Mouse (Mus musculus) kidney, embryonic 16.5 days (tissue): ENCODE results near the gene Bik. TPM values are rescaled to one million over a fixed set of nuclear protein-coding genes. Genes with fewer than 3 reads are reported as not detected.

ENCODE experiments used
- ATAC-seq: fragments of 200-750 bp; cut with Nextera tagmentation; 2 replicates; pipeline ENCODE4 v1.8.0; 2017; ENCODE audit warnings: moderate TSS enrichment; ENCODE audit not compliant: low FRiP score, low TSS enrichment
- H3K27ac ChIP-seq: fragments of 300-500 bp; sonication (generic); 2 replicates; pipeline ENCODE4 v1.5.1; 2014; ENCODE audit warnings: low read length
- H3K27me3 ChIP-seq: fragments of 300-500 bp; sonication (generic); 2 replicates; pipeline ENCODE4 v1.6.1; 2014; ENCODE audit warnings: low read length, control low read depth, mixed read lengths; ENCODE audit not compliant: insufficient read depth
- H3K36me3 ChIP-seq: fragments of 300-500 bp; sonication (generic); 2 replicates; pipeline ENCODE4 v1.6.1; 2014; ENCODE audit warnings: low read length, control low read depth, mixed read lengths; ENCODE audit not compliant: insufficient read depth
- H3K4me1 ChIP-seq: fragments of 300-500 bp; sonication (generic); 2 replicates; pipeline ENCODE4 v1.6.1; 2014; ENCODE audit warnings: low read length, control low read depth, mixed read lengths; ENCODE audit not compliant: insufficient read depth
- H3K4me2 ChIP-seq: fragments of 300-500 bp; sonication (generic); replicated peaks from 2 replicates; pipeline ENCODE4 v1.6.1; 2014; ENCODE audit warnings: low read depth, low read length
- H3K4me3 ChIP-seq: fragments of 300-500 bp; sonication (generic); 2 replicates; pipeline ENCODE4 v1.5.1; 2014; ENCODE audit warnings: mild to moderate bottlenecking, low read length
- H3K9ac ChIP-seq: fragments of 300-500 bp; sonication (generic); replicated peaks from 2 replicates; pipeline ENCODE4 v1.6.1; 2014; ENCODE audit warnings: low read length
- H3K9me3 ChIP-seq: fragments of 300-500 bp; sonication (generic); 2 replicates; pipeline ENCODE4 v1.6.1; 2016; ENCODE audit warnings: low read length, control low read depth
- WGBS: fragments of 180-500 bp; shearing (Covaris S2); extraction: QIAGEN DNeasy Blood & Tissue Kit; methylation state at CpG from one replicate; pipeline ENCODE4 v1.1.7; 2014; 5-methylcytosine and 5-hydroxymethylcytosine counted together
- polyA plus RNA-seq: library from polyadenylated mRNA; unstranded; fragments of >200 nt; fragmentation: Nextera tagmentation; extraction: Ambion mirVana; gene quantifications from 2 replicates; pipeline ENCODE4 v1.2.1, GENCODE M21; 2015

Gene Bik
- polyA plus RNA-seq, 1 experiment from 2014 or later, result 11.9 TPM

GRCm38 (mm10) chr15:83572132-83572531 is 45.5 kb downstream of the Bik start:
- H3K27ac ChIP-seq, result no peak overlapping the region
- H3K36me3 ChIP-seq, result peaks cover 31% of the 10 kb centered on the region
- H3K9me3 ChIP-seq, result no peaks in the 10 kb centered on the region
- no peak overlapping the region for H3K4me2 ChIP-seq
- no peak for ATAC-seq
- 74% methylated on average over 4 of the region's 4 CpGs for WGBS
- no peaks in the 10 kb centered on the region for H3K4me1 ChIP-seq
- no peaks in the 10 kb centered on the region for H3K27me3 ChIP-seq
- H3K4me3 ChIP-seq, result no peak overlapping the region
- no peak overlapping the region for H3K9ac ChIP-seq

GRCm38 (mm10) chr15:83573606-83574005 is 46.9 kb downstream of the Bik start:
- 94% methylated on average over 12 of the region's 12 CpGs for WGBS
- Histone ChIP-seq H3K9ac (no peak overlapping the region), H3K4me1 (no peaks in the 10 kb centered on the region), H3K27ac (no peak overlapping the region), H3K4me3 (no peak overlapping the region), H3K9me3 (no peaks in the 10 kb centered on the region), H3K36me3 (peaks cover 43% of the 10 kb centered on the region), H3K4me2 (no peak overlapping the region), H3K27me3 (no peaks in the 10 kb centered on the region)
- no peak for ATAC-seq

- 71% methylated on average over 6 of the region's 6 CpGs for WGBS
- Histone ChIP-seq H3K36me3 (peaks cover 50% of the 10 kb centered on the region), H3K9me3 (no peaks in the 10 kb centered on the region), H3K27me3 (no peaks in the 10 kb centered on the region), H3K4me3 (no peak overlapping the region), H3K9ac (no peak overlapping the region), H3K4me2 (no peak overlapping the region), H3K27ac (no peak overlapping the region), H3K4me1 (no peaks in the 10 kb centered on the region)
- no peak for ATAC-seq
These were observed 48.2 kb downstream of the Bik start for GRCm38 (mm10) chr15:83574731-83575351.

GRCm38 (mm10) chr15:83575543-83575942 is 48.9 kb downstream of the Bik start:
- Histone ChIP-seq H3K27ac (no peak overlapping the region), H3K9ac (no peak overlapping the region), H3K4me3 (no peak overlapping the region), H3K9me3 (no peaks in the 10 kb centered on the region), H3K36me3 (peaks cover 57% of the 10 kb centered on the region), H3K4me1 (no peaks in the 10 kb centered on the region), H3K4me2 (no peak overlapping the region), H3K27me3 (no peaks in the 10 kb centered on the region)
- no peak for ATAC-seq
- WGBS, result 93% methylated on average over 8 of the region's 8 CpGs

- H3K4me1 ChIP-seq, result no peaks in the 10 kb centered on the region
- ATAC-seq, result no peak
These were observed 50.0 kb downstream of the Bik start for GRCm38 (mm10) chr15:83576651-83577050.

GRCm38 (mm10) chr15:83582931-83583330 is 56.3 kb downstream of the Bik start:
- H3K9me3 ChIP-seq, result peaks cover 8% of the 10 kb centered on the region
- no peaks in the 10 kb centered on the region for H3K4me1 ChIP-seq
- H3K27ac ChIP-seq, result no peak overlapping the region
- no peak for ATAC-seq
- peaks cover 71% of the 10 kb centered on the region for H3K36me3 ChIP-seq
- no peak overlapping the region for H3K4me2 ChIP-seq
- H3K9ac ChIP-seq, result no peak overlapping the region
- no peak overlapping the region for H3K4me3 ChIP-seq
- WGBS, result 74% methylated on average over 4 of the region's 4 CpGs
- H3K27me3 ChIP-seq, result no peaks in the 10 kb centered on the region

More at GRCm38 (mm10) chr15:83576651-83577050, 50.0 kb downstream of the Bik start:
- Histone ChIP-seq H3K9ac (no peak overlapping the region), H3K4me2 (no peak overlapping the region), H3K27ac (no peak overlapping the region), H3K36me3 (peaks cover 68% of the 10 kb centered on the region), H3K27me3 (no peaks in the 10 kb centered on the region), H3K9me3 (no peaks in the 10 kb centered on the region), H3K4me3 (no peak overlapping the region)
- 88% methylated on average over 9 of the region's 9 CpGs for WGBS

GRCm38 (mm10) chr15:83583419-83584156 is 56.9 kb downstream of the Bik start:
- Histone ChIP-seq H3K27me3 (no peaks in the 10 kb centered on the region), H3K9me3 (peaks cover 8% of the 10 kb centered on the region), H3K4me2 (no peak overlapping the region), H3K36me3 (peaks cover 73% of the 10 kb centered on the region), H3K9ac (no peak overlapping the region), H3K4me1 (no peaks in the 10 kb centered on the region), H3K4me3 (no peak overlapping the region), H3K27ac (no peak overlapping the region)
- WGBS, result 68% methylated on average over 8 of the region's 8 CpGs
- ATAC-seq, result no peak

- Histone ChIP-seq H3K4me2 (no peak overlapping the region), H3K4me1 (no peaks in the 10 kb centered on the region), H3K27ac (no peak overlapping the region), H3K36me3 (peaks cover 67% of the 10 kb centered on the region), H3K27me3 (no peaks in the 10 kb centered on the region), H3K9ac (no peak overlapping the region), H3K9me3 (peaks cover 8% of the 10 kb centered on the region), H3K4me3 (no peak overlapping the region)
- WGBS, result 92% methylated on average over 6 of the region's 6 CpGs
- no peak for ATAC-seq
These were observed 58.1 kb downstream of the Bik start for GRCm38 (mm10) chr15:83584741-83585220.

- peaks cover 17% of the 10 kb centered on the region for H3K4me1 ChIP-seq
- WGBS, result 82% methylated on average over 4 of the region's 4 CpGs
- peaks cover 24% of the 10 kb centered on the region for H3K36me3 ChIP-seq
- no peak overlapping the region for H3K4me3 ChIP-seq
- H3K9ac ChIP-seq, result no peak overlapping the region
- no peak overlapping the region for H3K4me2 ChIP-seq
- H3K9me3 ChIP-seq, result peaks cover 8% of the 10 kb centered on the region
- H3K27ac ChIP-seq, result no peak overlapping the region
- H3K27me3 ChIP-seq, result no peaks in the 10 kb centered on the region
- no peak for ATAC-seq
These were observed 64.2 kb downstream of the Bik start for GRCm38 (mm10) chr15:83590841-83591240.

GRCm38 (mm10) chr15:83591758-83592157 is 65.1 kb downstream of the Bik start:
- WGBS, result 66% methylated on average over 6 of the region's 6 CpGs
- Histone ChIP-seq H3K4me3 (no peak overlapping the region), H3K27me3 (no peaks in the 10 kb centered on the region), H3K9ac (no peak overlapping the region), H3K36me3 (peaks cover 15% of the 10 kb centered on the region), H3K4me2 (no peak overlapping the region), H3K9me3 (no peaks in the 10 kb centered on the region), H3K27ac (no peak overlapping the region), H3K4me1 (peaks cover 17% of the 10 kb centered on the region)
- no peak for ATAC-seq
